Mouse (Mus musculus) spleen, postnatal 10 days (tissue): ENCODE results near the gene Olfr1239.

ENCODE experiments used
- DNase-seq, 2 experiments: peaks; one replicate each; pipeline ENCODE4 v3.0.0; 2021 to 2022; ENCODE audit warnings: low spot score in 2 of 2

Olfr1239 gene

DNA sequence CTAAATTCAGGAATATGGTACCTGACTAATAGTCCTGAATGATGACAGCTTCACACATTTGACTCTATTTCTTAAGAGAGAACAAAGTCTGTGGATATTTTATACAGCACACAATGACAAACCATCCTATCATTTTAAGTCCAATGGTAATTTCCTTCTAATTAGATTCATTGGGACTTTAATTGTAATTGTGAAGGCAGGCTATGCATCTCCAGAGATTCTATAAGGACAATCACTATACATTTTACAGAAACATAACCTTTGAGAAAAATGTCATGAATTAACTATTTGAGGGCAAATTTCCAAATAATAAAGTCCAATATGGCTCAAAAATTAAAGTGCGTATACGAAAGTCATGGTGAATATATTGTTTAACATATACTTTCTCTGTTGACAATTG is at the start of gene Olfr1239:
TSS of gene Olfr1239 (minus strand) at position 101 of the 400 bp plus-strand sequence.
- DNase-seq, result no peak

DNA sequence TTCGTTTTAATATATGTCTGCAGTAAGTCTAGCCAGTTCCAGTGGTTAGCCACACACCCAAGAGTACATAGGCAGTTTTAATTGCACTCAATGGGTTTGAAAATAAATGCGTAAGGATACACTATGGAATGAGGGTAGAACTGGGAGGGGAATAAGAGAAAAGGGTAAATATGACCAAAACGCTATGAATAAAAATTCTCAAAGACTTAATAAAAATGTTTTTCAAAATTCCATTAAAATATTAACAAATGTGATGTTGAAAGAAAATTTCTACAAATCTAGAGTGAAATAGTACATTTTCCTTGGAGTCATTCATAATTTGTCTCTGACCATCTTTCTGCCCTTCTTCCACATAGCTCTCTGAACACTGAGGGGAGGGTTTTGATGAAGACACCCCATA is 22.7 kb upstream of the Olfr1239 start, which contains the start of gene Olfr1240:
TSS of gene Olfr1240 (minus strand) at position 101 of the 400 bp plus-strand sequence.
- DNase-seq, result no peak

DNA sequence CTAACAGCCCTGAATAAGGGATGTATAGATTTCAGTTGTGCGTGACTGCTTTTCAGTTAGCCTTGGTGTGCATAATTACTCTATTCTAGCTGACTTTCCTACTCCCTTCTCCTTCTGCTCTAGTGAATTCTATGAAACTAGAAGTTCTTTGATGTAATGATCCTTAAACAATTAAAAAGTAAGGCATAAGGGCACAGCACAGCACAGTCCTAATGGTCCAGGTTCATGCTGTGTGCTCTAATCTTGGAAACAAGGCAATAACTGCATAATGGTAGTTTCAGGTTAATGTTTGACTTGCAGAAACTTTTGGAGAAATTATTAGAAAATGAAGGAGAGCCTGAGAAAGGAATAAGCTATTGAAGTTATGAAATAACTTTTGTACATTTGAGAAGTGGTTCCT is 5.7 kb downstream of the Olfr1239 start:
- DNase-seq, result no peak

DNA sequence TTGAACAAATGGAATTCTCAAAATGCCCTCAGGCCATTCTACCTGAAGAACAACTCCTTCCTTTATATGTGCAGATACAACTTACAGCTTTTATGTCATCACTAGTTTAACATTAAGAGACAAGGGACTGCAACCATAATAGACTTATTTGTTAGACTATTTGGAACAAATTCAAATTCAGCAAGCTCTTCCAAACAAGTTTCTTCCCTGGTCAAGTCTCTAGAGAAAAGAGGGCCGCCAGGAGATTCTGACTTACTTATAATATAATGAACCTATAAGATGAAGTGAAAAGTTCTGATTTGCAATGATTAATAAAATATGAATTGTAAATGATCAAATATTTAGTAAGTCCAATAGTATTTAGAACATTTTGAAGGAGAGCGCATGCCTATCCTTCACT is 10.6 kb downstream of the Olfr1239 start, which contains the start of gene Olfr1238:
TSS of gene Olfr1238 (minus strand) at position 101 of the 400 bp plus-strand sequence.
- DNase-seq, result no peak

DNA sequence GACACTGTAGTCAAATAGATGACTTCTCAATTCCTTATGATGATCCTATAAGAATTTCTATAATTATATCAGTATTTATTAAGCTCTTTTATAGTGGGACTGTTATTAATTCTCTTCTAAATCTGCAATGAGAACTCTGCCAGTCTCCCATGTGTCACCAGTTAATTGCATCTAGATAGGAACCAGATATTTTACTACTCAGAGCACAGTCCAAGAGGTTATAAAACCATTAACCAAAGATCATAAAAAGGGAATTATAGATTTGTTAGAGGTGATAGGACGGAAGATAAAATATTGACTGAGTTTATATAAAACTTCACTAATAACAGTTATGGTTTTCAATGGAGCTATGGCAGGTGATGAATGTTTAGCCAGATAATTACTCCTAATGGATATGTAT is 19.3 kb downstream of the Olfr1239 start:
- no peak for DNase-seq
